ENCODE assay signal across 9 mouse cellular contexts in the genomic region with DNA sequence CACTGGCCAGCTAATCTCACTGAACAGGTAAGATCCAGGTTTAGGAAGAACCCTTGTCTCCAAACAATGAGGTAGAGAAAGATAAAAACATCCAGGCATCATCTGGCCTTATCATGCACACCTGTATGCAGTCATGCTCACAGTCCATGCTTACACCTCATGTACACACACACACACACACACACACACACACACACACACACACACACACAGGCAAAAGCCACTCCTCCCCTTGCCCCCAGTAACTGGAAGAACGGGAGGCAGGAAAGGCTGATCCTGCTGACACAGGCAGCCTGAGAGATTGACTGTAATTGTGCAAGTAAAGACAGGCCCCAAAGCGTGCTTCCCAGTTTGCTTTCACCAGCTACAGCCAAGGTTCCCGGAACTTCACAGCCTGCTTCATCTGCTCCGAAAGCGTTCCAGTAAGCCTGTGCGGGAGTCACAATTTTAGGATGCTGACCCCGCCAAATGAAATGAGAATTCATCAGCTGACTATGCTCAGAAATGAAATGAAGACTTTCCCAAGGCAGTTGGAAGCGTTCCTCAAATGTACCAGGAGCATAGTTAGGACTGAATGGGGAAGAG. TPM values are rescaled to one million over a fixed set of nuclear protein-coding genes. Genes with fewer than 3 reads are reported as not detected.
A peak's percentile ranks its signal among the peaks of the same experiment; 100 is the strongest.
DNase-seq lines count a peak whose midpoint lies in the region; ATAC-seq and TF ChIP-seq lines count a peak whose summit lies in the region.
"Had no signal": no experiment of that assay in that cellular context is flagged by ENCODE, and none has a peak within 500 bp of the region (broad histone marks: within the 10 kb centered on the region; RNA-seq: fewer than 3 reads in every experiment).

No protein-coding gene starts in this region.

- 71% methylated on average over 8 of the region's 8 CpGs for WGBS in kidney, embryonic 16.5 days
- WGBS in embryonic facial prominence, embryonic 10.5 days, result 73% methylated on average over 8 of the region's 8 CpGs
- 54% methylated on average over 8 of the region's 8 CpGs for WGBS in intestine, embryonic 15.5 days

- in situ Hi-C loops in CH12.LX (cut with MboI; ENCODE audit: low pct_ligation_motif_present, low pct_unique_long_range_greater_than_20kb, low sequenced_read_pairs), result no loop called here

- H3K4me3 ChIP-seq in kidney, embryonic 16.5 days (ENCODE audit: low read length), result no peak overlapping the region
- no peak overlapping the region for H3K4me3 ChIP-seq in CH12.LX (replicated peaks in 1 of 3; ENCODE audit: low read depth in 2 of 3, low read length in 2 of 3, poor library complexity in 1 of 3)
- no peak overlapping the region for H3K4me3 ChIP-seq in embryonic facial prominence, embryonic 10.5 days
- no peak overlapping the region for H3K4me3 ChIP-seq in intestine, embryonic 15.5 days (replicated peaks)
- H3K4me3 ChIP-seq: neural tube, embryonic 15.5 days had no signal

- DNase-seq in kidney, postnatal 36 days, result no peak
- DNase-seq in CH12.LX (ENCODE audit: extremely low read depth), result no peak
- peak; percentile 23 for DNase-seq in embryonic facial prominence, embryonic 10.5 days (ENCODE audit: low spot score)
- DNase-seq in spleen, adult 18-20 months, result no peak
- DNase-seq: kidney, adult 8-10 months had no signal

- ATAC-seq in kidney, embryonic 16.5 days (ENCODE audit: low FRiP score, low TSS enrichment), result no peak
- ATAC-seq in intestine, embryonic 15.5 days, result no peak
- no peak for ATAC-seq in erythroblast, adult 5-6 weeks (replicated peaks; ENCODE audit: low FRiP score, poor library complexity, severe bottlenecking)

- H3K36me3 ChIP-seq in kidney, embryonic 16.5 days (ENCODE audit: insufficient read depth, low read length), result no peaks in the 10 kb centered on the region
- peaks cover 49 to 90% of the 10 kb centered on the region in 2 experiments for H3K36me3 ChIP-seq in CH12.LX (replicated peaks in 1 of 2; ENCODE audit: control insufficient read depth in 1 of 2, insufficient read depth in 1 of 2, low read length in 1 of 2)
- H3K36me3 ChIP-seq in embryonic facial prominence, embryonic 10.5 days (replicated peaks), result no peaks in the 10 kb centered on the region
- no peaks in the 10 kb centered on the region for H3K36me3 ChIP-seq in intestine, embryonic 15.5 days
- H3K36me3 ChIP-seq: neural tube, embryonic 15.5 days had no signal

- H3K4me1 ChIP-seq in kidney, embryonic 16.5 days (ENCODE audit: insufficient read depth, low read length), result no peaks in the 10 kb centered on the region
- H3K4me1 ChIP-seq in CH12.LX (ENCODE audit: control insufficient read depth in 1 of 2, insufficient read depth in 2 of 2), result peaks cover 5 to 90% of the 10 kb centered on the region in 2 experiments
- peaks cover 25% of the 10 kb centered on the region for H3K4me1 ChIP-seq in embryonic facial prominence, embryonic 10.5 days
- peaks cover 15% of the 10 kb centered on the region for H3K4me1 ChIP-seq in intestine, embryonic 15.5 days (replicated peaks)

- 0 out of 2 replicates have a peak overlapping the region, but pooled peaks have one; percentile 15 for H3K27ac ChIP-seq in kidney, embryonic 16.5 days (ENCODE audit: low read length)
- no peak overlapping the region for H3K27ac ChIP-seq in CH12.LX (ENCODE audit: insufficient read depth, low read depth)
- 0 out of 2 replicates have a peak overlapping the region, but pooled peaks have one; percentile 44 for H3K27ac ChIP-seq in embryonic facial prominence, embryonic 10.5 days (replicated peaks)
- peak overlapping the region; percentile 65 for H3K27ac ChIP-seq in intestine, embryonic 15.5 days
- H3K27ac ChIP-seq: neural tube, embryonic 15.5 days had no signal

- no peak for TF ChIP-seq CTCF in CH12.LX (conservative IDR thresholded peaks at IDR 0.05 in 1 of 2, IDR thresholded peaks at IDR 0.05 in 1 of 2; ENCODE audit: low read depth in 2 of 2, low read length in 2 of 2)

- H3K9ac ChIP-seq in kidney, embryonic 16.5 days (replicated peaks; ENCODE audit: low read length), result no peak overlapping the region
- no peak overlapping the region for H3K9ac ChIP-seq in CH12.LX (ENCODE audit: insufficient read depth, low read depth)
- H3K9ac ChIP-seq in intestine, embryonic 15.5 days, result no peak overlapping the region
- H3K9ac ChIP-seq: neural tube, embryonic 15.5 days had no signal

- no peaks in the 10 kb centered on the region for H3K9me3 ChIP-seq in kidney, embryonic 16.5 days (ENCODE audit: low read length)
- no peaks in the 10 kb centered on the region for H3K9me3 ChIP-seq in CH12.LX (replicated peaks; ENCODE audit: low read length)
- no peaks in the 10 kb centered on the region for H3K9me3 ChIP-seq in embryonic facial prominence, embryonic 10.5 days
- H3K9me3 ChIP-seq in intestine, embryonic 15.5 days, result no peaks in the 10 kb centered on the region
- H3K9me3 ChIP-seq: neural tube, embryonic 15.5 days had no signal

- TF ChIP-seq EP300 in CH12.LX (IDR thresholded peaks at IDR 0.05; ENCODE audit: low read length), result no peak

- H3K79me2 ChIP-seq in CH12.LX (replicated peaks; ENCODE audit: control insufficient read depth, extremely low read depth, insufficient read depth, poor library complexity, severe bottlenecking), result peaks cover 93% of the 10 kb centered on the region

- no peak for TF ChIP-seq RAD21 in CH12.LX (IDR thresholded peaks at IDR 0.05; ENCODE audit: low read depth, low read length)

- TF ChIP-seq POLR2A in CH12.LX (IDR thresholded peaks at IDR 0.05; ENCODE audit: low read depth, low read length), result 0 out of 2 replicates have a peak, but pooled peaks have one; percentile 4

- dilution Hi-C loops in CH12.LX (cut with MboI; ENCODE audit: extremely low pct_ligation_motif_present, extremely low pct_unique_long_range_greater_than_20kb, low sequenced_read_pairs), result no loop called here

- H3K4me2 ChIP-seq in kidney, embryonic 16.5 days (replicated peaks; ENCODE audit: low read depth, low read length), result no peak overlapping the region
- H3K4me2 ChIP-seq in CH12.LX (ENCODE audit: insufficient read depth, low read depth, poor library complexity, severe bottlenecking), result no peak overlapping the region
- no peak overlapping the region for H3K4me2 ChIP-seq in intestine, embryonic 15.5 days (replicated peaks)
- H3K4me2 ChIP-seq: neural tube, embryonic 15.5 days had no signal

- H3K27me3 ChIP-seq in kidney, embryonic 16.5 days (ENCODE audit: insufficient read depth, low read length), result no peaks in the 10 kb centered on the region
- no peaks in the 10 kb centered on the region for H3K27me3 ChIP-seq in CH12.LX (replicated peaks)
- H3K27me3 ChIP-seq in embryonic facial prominence, embryonic 10.5 days (replicated peaks; ENCODE audit: low read depth, poor library complexity, severe bottlenecking), result no peaks in the 10 kb centered on the region
- H3K27me3 ChIP-seq in intestine, embryonic 15.5 days (replicated peaks), result no peaks in the 10 kb centered on the region
- H3K27me3 ChIP-seq: neural tube, embryonic 15.5 days had no signal

TF ChIP-seq in CH12.LX, 34 proteins besides CTCF, POLR2A, EP300 and RAD21:
- TF ChIP-seq NRF1 (IDR thresholded peaks at IDR 0.05; ENCODE audit: low read depth, low read length) (no peak), POLR2AphosphoS2 (IDR thresholded peaks at IDR 0.05; ENCODE audit: low read depth, low read length) (0 out of 2 replicates have a peak, but pooled peaks have one; percentile 8)

RNA-seq across cellular contexts. Expression of gene Cd44, which starts 19.4 kb away (rescaled TPM):
- 4.7 and 5.3 TPM in 2 replicates for polyA plus RNA-seq in kidney, embryonic 16.5 days (2015; fragmentation: Nextera tagmentation; extraction: Ambion mirVana)
- 122 and 153 TPM in 2 replicates for total RNA-seq in CH12.LX (2012; rRNA removed)
- total RNA-seq in CH12.LX (2014; rRNA removed), result 93.3 and 112 TPM in 2 replicates
- 95.3 and 102 TPM in 2 replicates for polyA plus RNA-seq in CH12.LX (2012; ENCODE audit: insufficient read length, low read depth)
- 2.2 and 2.5 TPM in 2 replicates for polyA plus RNA-seq in embryonic facial prominence, embryonic 10.5 days (2016; fragmentation: Nextera tagmentation; extraction: Ambion mirVana)
- 12.6 and 13.8 TPM in 2 replicates for polyA plus RNA-seq in intestine, embryonic 15.5 days (2015; fragmentation: Nextera tagmentation; extraction: Ambion mirVana)
- total RNA-seq in erythroblast, adult 5-6 weeks (2015; ENCODE audit: low replicate concordance), result 59.9 and 67.5 TPM in 2 replicates
- total RNA-seq in erythroblast, adult 5-6 weeks (2017; ENCODE audit: low replicate concordance), result 36.5 and 44.4 TPM in 2 replicates
